Mouse (Mus musculus): ENCODE results near the gene Fgfr2. TPM values are rescaled to one million over a fixed set of nuclear protein-coding genes. Genes with fewer than 3 reads are reported as not detected.

Fgfr2 gene
- polyA plus RNA-seq, 1 experiment from 2014 or later, result 33.9 TPM

GRCm38 (mm10) chr7:130859926-130860325 is 2263.2 kb downstream of the Fgfr2 start:
- peaks cover 38% of the 10 kb centered on the region for H3K4me1 ChIP-seq (replicated peaks)
- H3K36me3 ChIP-seq, result no peaks in the 10 kb centered on the region
- 15% methylated on average over 5 of the region's 5 CpGs for WGBS
- no peaks in the 10 kb centered on the region for H3K9me3 ChIP-seq
- no peak overlapping the region for H3K9ac ChIP-seq
- H3K27me3 ChIP-seq, result no peaks in the 10 kb centered on the region
- no peak overlapping the region for H3K4me3 ChIP-seq
- no peak for ATAC-seq (ENCODE audit: low FRiP score)
- no peak overlapping the region for H3K27ac ChIP-seq
- H3K4me2 ChIP-seq, result no peak overlapping the region

- H3K9ac ChIP-seq, result no peak overlapping the region
- no peak overlapping the region for H3K4me2 ChIP-seq
- H3K4me3 ChIP-seq, result no peak overlapping the region
- peaks cover 38% of the 10 kb centered on the region for H3K4me1 ChIP-seq (replicated peaks)
- H3K27ac ChIP-seq, result no peak overlapping the region
- no peaks in the 10 kb centered on the region for H3K36me3 ChIP-seq
- ATAC-seq (ENCODE audit: low FRiP score), result no peak
- no peaks in the 10 kb centered on the region for H3K27me3 ChIP-seq
- WGBS, result 68% methylated on average over 6 of the region's 6 CpGs
- H3K9me3 ChIP-seq, result no peaks in the 10 kb centered on the region
Observed at GRCm38 (mm10) chr7:130857973-130858372, 2265.2 kb downstream of the Fgfr2 start.

GRCm38 (mm10) chr7:130855681-130856080 is 2267.5 kb downstream of the Fgfr2 start:
- WGBS, result 30% methylated on average over 3 of the region's 3 CpGs
- no peaks in the 10 kb centered on the region for H3K36me3 ChIP-seq
- no peaks in the 10 kb centered on the region for H3K27me3 ChIP-seq
- H3K4me3 ChIP-seq, result no peak overlapping the region
- no peak for ATAC-seq (ENCODE audit: low FRiP score)
- no peak overlapping the region for H3K27ac ChIP-seq
- no peak overlapping the region for H3K9ac ChIP-seq
- no peaks in the 10 kb centered on the region for H3K9me3 ChIP-seq
- no peak overlapping the region for H3K4me2 ChIP-seq
- H3K4me1 ChIP-seq (replicated peaks), result peaks cover 20% of the 10 kb centered on the region

- no peak overlapping the region for H3K4me3 ChIP-seq
- no peak overlapping the region for H3K9ac ChIP-seq
- H3K4me2 ChIP-seq, result no peak overlapping the region
- H3K27ac ChIP-seq, result no peak overlapping the region
- H3K27me3 ChIP-seq, result no peaks in the 10 kb centered on the region
- no peaks in the 10 kb centered on the region for H3K36me3 ChIP-seq
- ATAC-seq (ENCODE audit: low FRiP score), result no peak
- WGBS, result 71% methylated on average over 4 of the region's 4 CpGs
- H3K9me3 ChIP-seq, result no peaks in the 10 kb centered on the region
- peaks cover 11% of the 10 kb centered on the region; the same call in 1 of the 2 replicates for H3K4me1 ChIP-seq (replicated peaks)
Observed at GRCm38 (mm10) chr7:130854684-130855292, 2268.4 kb downstream of the Fgfr2 start.

- H3K27me3 ChIP-seq, result no peaks in the 10 kb centered on the region
- H3K9ac ChIP-seq, result no peak overlapping the region
- 89% methylated on average over 17 of the region's 17 CpGs for WGBS
- no peaks in the 10 kb centered on the region for H3K36me3 ChIP-seq
- H3K9me3 ChIP-seq, result no peaks in the 10 kb centered on the region
- H3K4me1 ChIP-seq (replicated peaks), result no peaks in the 10 kb centered on the region
- H3K27ac ChIP-seq, result no peak overlapping the region
- no peak overlapping the region for H3K4me3 ChIP-seq
- H3K4me2 ChIP-seq, result no peak overlapping the region
- ATAC-seq (ENCODE audit: low FRiP score), result no peak
Observed at GRCm38 (mm10) chr7:130847164-130847718, 2275.9 kb downstream of the Fgfr2 start.

- no peaks in the 10 kb centered on the region for H3K36me3 ChIP-seq
- peaks cover 40% of the 10 kb centered on the region for H3K4me1 ChIP-seq (replicated peaks)
- no peak for ATAC-seq (ENCODE audit: low FRiP score)
- no peak overlapping the region for H3K9ac ChIP-seq
- WGBS, result 87% methylated on average over 12 of the region's 12 CpGs
- H3K4me2 ChIP-seq, result no peak overlapping the region
- no peaks in the 10 kb centered on the region for H3K27me3 ChIP-seq
- H3K4me3 ChIP-seq, result no peak overlapping the region
- H3K9me3 ChIP-seq, result no peaks in the 10 kb centered on the region
- H3K27ac ChIP-seq, result no peak overlapping the region
Observed at GRCm38 (mm10) chr7:130839380-130840100, 2283.6 kb downstream of the Fgfr2 start.

- no peak for ATAC-seq (ENCODE audit: low FRiP score)
- Histone ChIP-seq H3K9me3 (no peaks in the 10 kb centered on the region), H3K36me3 (no peaks in the 10 kb centered on the region), H3K4me1 (replicated peaks) (peaks cover 44% of the 10 kb centered on the region), H3K9ac (no peak overlapping the region), H3K27me3 (0 out of 2 replicates have a peak, but pooled peaks cover 4% of the 10 kb centered on the region), H3K4me2 (no peak overlapping the region), H3K4me3 (no peak overlapping the region), H3K27ac (peak overlapping the region; percentile 73)
- WGBS, result 35% methylated on average over 3 of the region's 3 CpGs
Observed at GRCm38 (mm10) chr7:130838658-130839025, 2284.5 kb downstream of the Fgfr2 start.

GRCm38 (mm10) chr7:130837941-130838657 is 2285.1 kb downstream of the Fgfr2 start:
- Histone ChIP-seq H3K4me2 (no peak overlapping the region), H3K27me3 (0 out of 2 replicates have a peak, but pooled peaks cover 9% of the 10 kb centered on the region), H3K27ac (peak overlapping the region; percentile 73), H3K9me3 (no peaks in the 10 kb centered on the region), H3K9ac (no peak overlapping the region), H3K4me3 (no peak overlapping the region), H3K36me3 (no peaks in the 10 kb centered on the region), H3K4me1 (replicated peaks) (peaks cover 44% of the 10 kb centered on the region)
- ATAC-seq (ENCODE audit: low FRiP score), result peak; percentile 80
- WGBS, result 10% methylated on average over 12 of the region's 12 CpGs

- Histone ChIP-seq H3K4me1 (replicated peaks) (peaks cover 44% of the 10 kb centered on the region), H3K4me3 (no peak overlapping the region), H3K9ac (no peak overlapping the region), H3K36me3 (no peaks in the 10 kb centered on the region), H3K27me3 (0 out of 2 replicates have a peak, but pooled peaks cover 12% of the 10 kb centered on the region), H3K9me3 (no peaks in the 10 kb centered on the region), H3K4me2 (no peak overlapping the region), H3K27ac (no peak overlapping the region)
- 63% methylated on average over 9 of the region's 9 CpGs for WGBS
- ATAC-seq (ENCODE audit: low FRiP score), result no peak
Observed at GRCm38 (mm10) chr7:130836066-130836465, 2287.1 kb downstream of the Fgfr2 start.

GRCm38 (mm10) chr7:130834958-130835861 is 2287.9 kb downstream of the Fgfr2 start:
- Histone ChIP-seq H3K4me1 (replicated peaks) (peaks cover 44% of the 10 kb centered on the region), H3K9ac (peak overlapping the region; percentile 29; the same call in 1 of the 2 replicates), H3K4me2 (0 out of 2 replicates have a peak overlapping the region, but pooled peaks have one; percentile 8), H3K4me3 (no peak overlapping the region), H3K27me3 (0 out of 2 replicates have a peak, but pooled peaks cover 12% of the 10 kb centered on the region), H3K36me3 (no peaks in the 10 kb centered on the region), H3K27ac (peak overlapping the region; percentile 81), H3K9me3 (no peaks in the 10 kb centered on the region)
- 0 out of 2 replicates have a peak, but pooled peaks have one; percentile 21 for ATAC-seq (ENCODE audit: low FRiP score)
- 6% methylated on average over 18 of the region's 18 CpGs for WGBS

- WGBS, result 19% methylated on average over 21 of the region's 21 CpGs
- no peak overlapping the region for H3K4me3 ChIP-seq
- H3K9ac ChIP-seq, result no peak overlapping the region
- peak overlapping the region; percentile 81 for H3K27ac ChIP-seq
- H3K4me1 ChIP-seq (replicated peaks), result peaks cover 44% of the 10 kb centered on the region
- H3K4me2 ChIP-seq, result peak overlapping the region; percentile 23; the same call in 1 of the 2 replicates
- H3K36me3 ChIP-seq, result no peaks in the 10 kb centered on the region
- 0 out of 2 replicates have a peak, but pooled peaks cover 12% of the 10 kb centered on the region for H3K27me3 ChIP-seq
- H3K9me3 ChIP-seq, result no peaks in the 10 kb centered on the region
- ATAC-seq (ENCODE audit: low FRiP score), result peak; percentile 88
Observed at GRCm38 (mm10) chr7:130834299-130834698, 2288.9 kb downstream of the Fgfr2 start.
